Mouse (Mus musculus) cortical plate, adult 2 months (tissue): ENCODE measurements at regions not wholly inside any gene's neighbourhood (a gene's known extent, or its start where the extent isn't known, plus 50 kb on each side); places are given as distances from the start of the nearest gene placed in this dataset.
A peak's percentile ranks its signal among the peaks of the same experiment; 100 is the strongest.

ENCODE experiments used
- H3K27ac ChIP-seq: fragments of 200-500 bp; 2 replicates; pipeline ENCODE4 v1.5.1; 2012; ENCODE audit warnings: low read length, control low read depth, inconsistent platforms; ENCODE audit not compliant: insufficient read depth
- H3K4me1 ChIP-seq: fragments of 200-500 bp; 2 replicates; pipeline ENCODE4 v1.6.1; 2011; ENCODE audit warnings: low read length; ENCODE audit not compliant: control insufficient read depth, insufficient read depth
- H3K4me3 ChIP-seq: fragments of 200-500 bp; 2 replicates; pipeline ENCODE4 v1.5.1; 2011; ENCODE audit warnings: mild to moderate bottlenecking, low read length, control low read depth; ENCODE audit not compliant: insufficient read depth
- CTCF ChIP-seq: fragments of 200-500 bp; IDR thresholded peaks from 2 replicates; pipeline ENCODE4 v1.5.1; 2011; ENCODE audit warnings: mild to moderate bottlenecking, control low read depth, low read length; ENCODE audit not compliant: insufficient read depth; ENCODE audit errors: extremely low read depth
- POLR2A ChIP-seq: fragments of 200-500 bp; IDR thresholded peaks from 2 replicates; pipeline ENCODE4 v1.6.1; 2011; ENCODE audit warnings: mild to moderate bottlenecking, low read length, control low read depth; ENCODE audit not compliant: insufficient read depth; ENCODE audit errors: extremely low read depth

DNA sequence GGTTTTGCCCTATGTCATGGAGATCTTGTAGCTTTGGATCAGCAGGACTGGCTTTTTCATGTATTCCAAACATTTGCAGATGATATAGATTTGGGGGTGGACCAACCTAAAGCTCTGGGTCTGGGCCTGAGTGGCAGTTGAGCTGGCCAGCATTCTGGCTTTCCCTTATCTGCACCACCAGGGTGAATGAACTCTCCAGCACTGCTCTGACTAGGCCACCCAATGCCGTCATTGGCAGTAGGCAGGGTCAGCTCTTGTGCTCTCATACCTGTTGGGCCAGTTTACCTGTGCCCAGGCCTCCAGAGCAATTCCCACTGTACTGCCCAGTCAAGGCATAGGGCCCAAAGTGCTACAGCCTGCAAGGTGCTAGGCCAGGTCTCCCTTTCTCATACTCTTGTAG lies 177.1 kb upstream of the Hcn1 start:
- Histone ChIP-seq H3K27ac (no peak overlapping the region), H3K4me1 (no peaks in the 10 kb centered on the region), H3K4me3 (no peak overlapping the region)
- TF ChIP-seq CTCF (no peak), POLR2A (no peak)

DNA sequence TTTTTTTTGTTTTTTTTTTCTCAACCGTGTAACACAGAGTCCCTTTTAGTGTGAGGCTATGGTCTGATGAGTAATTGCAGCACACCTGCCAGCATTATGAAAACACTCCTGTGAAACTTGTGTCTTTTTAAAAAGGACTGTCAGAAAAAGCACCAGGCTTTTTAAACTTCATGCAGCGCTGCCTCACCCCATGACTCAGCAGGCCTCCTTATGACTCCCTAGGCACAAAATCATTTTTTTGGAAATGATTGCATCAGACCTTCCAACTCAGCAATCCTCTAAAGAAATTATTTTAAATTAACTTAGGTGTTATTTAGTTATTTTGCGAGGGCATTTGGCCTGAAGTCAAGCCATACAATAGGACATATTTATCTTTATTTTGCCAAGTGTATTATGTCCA lies 134.7 kb upstream of the Hcn1 start:
- TF ChIP-seq CTCF (no peak), POLR2A (no peak)
- Histone ChIP-seq H3K4me3 (no peak overlapping the region), H3K4me1 (no peaks in the 10 kb centered on the region), H3K27ac (no peak overlapping the region)

DNA sequence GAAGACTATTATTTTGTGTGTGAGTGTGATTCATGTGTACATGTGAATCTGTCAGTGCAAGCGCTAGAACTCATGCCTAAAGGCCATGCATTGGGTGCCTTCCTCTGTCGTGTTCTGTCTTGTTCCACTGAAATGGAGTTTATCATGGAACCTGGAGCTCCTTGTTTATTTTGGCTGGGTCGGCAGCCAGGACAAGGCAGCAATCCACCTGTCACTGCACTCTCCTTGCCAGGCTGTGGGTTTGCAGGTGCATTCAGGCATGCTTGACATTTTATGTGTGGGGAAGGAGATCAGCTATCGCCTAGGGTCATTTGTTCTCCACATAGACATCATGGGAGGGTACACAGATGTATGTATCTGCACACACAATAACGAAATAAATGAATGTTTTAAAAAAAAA lies 129.4 kb upstream of the Hcn1 start:
- Histone ChIP-seq H3K4me1 (no peaks in the 10 kb centered on the region), H3K27ac (no peak overlapping the region), H3K4me3 (no peak overlapping the region)
- no peak for TF ChIP-seq CTCF
- no peak for TF ChIP-seq POLR2A

DNA sequence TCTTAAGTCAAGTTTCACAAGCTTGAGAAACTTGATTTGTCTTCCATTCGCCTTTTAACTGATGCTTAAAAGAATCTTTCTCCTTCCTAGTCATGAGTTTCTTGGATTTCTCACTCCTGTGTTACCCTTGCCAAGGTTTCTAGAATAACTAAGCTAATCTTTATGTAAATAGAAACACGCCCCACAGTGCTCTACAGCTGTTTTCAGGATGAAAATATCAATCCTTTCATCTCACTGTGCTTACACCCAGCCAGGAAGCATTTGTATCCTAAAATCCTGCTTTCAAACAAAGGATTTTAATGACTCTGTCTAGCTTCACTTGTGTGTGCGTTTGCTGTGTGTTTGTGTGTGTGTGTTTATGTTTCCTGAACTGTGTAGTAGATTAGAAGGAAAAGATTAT lies 119.5 kb upstream of the Hcn1 start:
- H3K4me1 ChIP-seq: no peaks in the 10 kb centered on the region
- H3K4me3 ChIP-seq: no peak overlapping the region
- H3K27ac ChIP-seq: no peak overlapping the region
- TF ChIP-seq CTCF (no peak), POLR2A (no peak)

DNA sequence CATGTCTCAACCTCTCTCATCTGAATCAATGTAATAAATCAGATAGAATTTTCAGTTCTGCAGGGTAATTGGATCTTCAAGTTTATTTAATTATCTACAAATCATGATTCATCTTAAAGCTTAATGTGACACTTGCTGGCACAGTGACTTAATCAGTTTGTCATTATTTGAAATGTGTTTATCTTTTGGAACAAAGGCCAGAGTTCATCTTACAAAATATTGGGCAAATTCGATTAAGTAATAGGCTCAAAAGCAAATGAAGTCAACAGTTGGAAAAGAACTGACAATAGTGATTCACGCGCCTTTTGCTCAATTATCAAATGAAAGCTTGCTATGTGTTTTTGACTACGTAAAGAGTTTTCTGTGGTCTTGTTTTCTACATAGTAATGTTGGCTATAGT lies 93.4 kb upstream of the Hcn1 start:
- H3K4me3 ChIP-seq: no peak overlapping the region
- TF ChIP-seq CTCF (no peak), POLR2A (no peak)
- no peaks in the 10 kb centered on the region for H3K4me1 ChIP-seq
- H3K27ac ChIP-seq: no peak overlapping the region

DNA sequence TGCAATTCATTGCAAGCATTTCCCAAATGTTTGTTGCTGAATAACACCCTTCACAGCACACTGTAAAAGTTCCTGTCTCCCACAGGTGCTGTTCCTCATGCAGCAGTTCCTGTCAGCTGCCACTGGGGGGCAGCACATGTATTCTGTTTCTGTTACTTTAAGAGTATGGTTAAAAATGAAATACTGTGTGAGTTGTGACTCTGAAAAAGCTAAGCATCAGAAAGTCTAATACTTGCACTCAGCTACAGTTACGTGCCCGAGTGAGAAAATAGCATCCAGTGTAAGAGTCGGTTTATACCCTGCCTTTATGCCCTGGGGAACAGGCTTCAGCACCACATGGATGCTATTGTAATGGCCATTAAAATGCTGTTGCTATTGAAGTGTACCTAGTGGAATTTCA lies 52.0 kb upstream of the Hcn1 start:
- Histone ChIP-seq H3K4me1 (no peaks in the 10 kb centered on the region), H3K27ac (no peak overlapping the region), H3K4me3 (no peak overlapping the region)
- peak; percentile 78 for TF ChIP-seq CTCF
- TF ChIP-seq POLR2A: no peak
